Mouse (Mus musculus): ENCODE measurements around the gene Vsig2. TPM values are rescaled to one million over a fixed set of nuclear protein-coding genes. Genes with fewer than 3 reads are reported as not detected.

Gene Vsig2
- total RNA-seq, 2 experiments from 2014 or later, result not detected

DNA sequence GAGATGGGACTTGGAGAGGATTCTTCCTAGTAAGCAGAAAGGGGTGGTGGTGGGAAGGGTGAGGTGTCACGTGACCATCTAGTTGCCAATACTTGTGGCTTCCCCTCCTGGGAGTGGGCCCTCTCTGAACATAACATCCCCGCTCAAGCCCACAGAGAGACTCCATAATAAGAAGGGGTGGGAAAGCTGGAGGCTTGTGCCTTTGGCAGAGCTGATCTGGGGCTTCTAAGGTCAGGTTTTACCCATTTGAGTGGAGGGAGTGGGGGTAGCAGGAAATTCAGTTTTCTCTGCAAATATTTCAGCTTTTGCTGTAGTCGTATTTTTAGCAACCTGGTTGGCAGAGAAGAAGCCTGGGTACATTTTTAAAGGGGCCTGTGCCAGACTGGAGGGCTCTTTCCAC lies 17.3 kb downstream of the Vsig2 start:
- no peak for ATAC-seq (ENCODE audit: poor library complexity, severe bottlenecking)

- no peak for ATAC-seq (ENCODE audit: poor library complexity, severe bottlenecking)
Observed at GRCm38 (mm10) chr9:37560617-37561016, 21.6 kb downstream of the Vsig2 start.

DNA sequence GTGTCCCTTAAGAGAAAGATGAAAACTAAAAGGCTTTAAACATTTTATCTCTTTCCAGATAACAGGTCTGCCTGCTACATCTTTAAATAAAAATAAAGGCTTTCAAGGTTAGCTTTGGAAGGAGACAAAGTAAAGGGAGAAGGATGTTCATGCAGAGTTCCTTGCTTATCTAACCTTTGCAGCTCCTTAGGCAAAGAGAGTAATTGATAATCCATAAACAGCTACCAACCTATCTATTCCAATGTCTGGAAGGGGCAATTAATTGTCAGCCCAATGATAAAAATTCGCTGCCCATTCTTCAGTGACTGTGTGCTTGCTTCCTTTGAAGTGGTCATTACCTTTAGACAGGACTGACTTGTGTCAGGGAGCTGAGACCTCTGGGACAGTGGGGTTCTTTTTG lies 24.8 kb downstream of the Vsig2 start:
- ATAC-seq (ENCODE audit: poor library complexity, severe bottlenecking), result no peak

- no peak for ATAC-seq (ENCODE audit: poor library complexity, severe bottlenecking)
Observed at GRCm38 (mm10) chr9:37567019-37567418, 28.0 kb downstream of the Vsig2 start.

GRCm38 (mm10) chr9:37567454-37567853 lies 28.4 kb downstream of the Vsig2 start:
- ATAC-seq (ENCODE audit: poor library complexity, severe bottlenecking), result no peak

DNA sequence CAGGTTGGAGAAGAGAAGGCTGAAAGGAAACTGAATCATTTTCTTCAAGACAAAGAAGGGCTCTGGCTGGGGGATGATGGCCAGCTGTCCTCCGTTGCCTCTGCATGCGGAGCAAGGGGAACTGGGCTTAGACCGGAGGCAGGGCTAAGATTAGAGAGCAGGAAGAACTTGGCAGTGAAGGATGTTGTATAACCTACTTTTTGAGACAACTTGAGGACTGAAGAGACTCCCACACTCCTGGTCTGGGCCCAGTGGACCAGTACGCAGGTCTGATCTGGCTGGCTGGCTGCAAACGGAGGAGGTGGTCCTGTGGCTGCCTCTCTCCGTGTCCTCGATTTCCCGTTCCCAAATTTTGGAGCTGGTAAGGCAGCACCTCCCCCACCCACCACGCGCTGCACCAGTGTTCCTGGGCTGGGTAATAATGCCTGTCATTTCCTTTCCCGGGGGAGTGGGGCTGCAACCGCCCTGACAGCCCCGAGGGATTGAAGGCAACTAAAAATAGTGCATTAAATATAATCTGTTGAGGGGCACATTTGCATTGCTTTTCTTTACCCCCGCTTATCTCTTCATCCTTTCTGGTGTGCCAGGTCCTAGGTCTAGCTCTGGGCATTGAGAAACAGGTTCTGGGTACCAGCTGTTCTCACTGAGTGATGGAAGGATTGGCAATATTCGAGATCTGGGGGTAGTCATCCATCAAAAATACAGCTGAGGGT lies 29.0 kb downstream of the Vsig2 start:
- ATAC-seq (ENCODE audit: poor library complexity, severe bottlenecking), result no peak

GRCm38 (mm10) chr9:37568605-37569214 lies 29.7 kb downstream of the Vsig2 start:
- ATAC-seq (ENCODE audit: poor library complexity, severe bottlenecking), result no peak

- ATAC-seq (ENCODE audit: poor library complexity, severe bottlenecking), result no peak
Observed at GRCm38 (mm10) chr9:37569231-37569835, 30.3 kb downstream of the Vsig2 start.

GRCm38 (mm10) chr9:37572204-37572876 lies 33.3 kb downstream of the Vsig2 start:
- no peak for ATAC-seq (ENCODE audit: poor library complexity, severe bottlenecking)

DNA sequence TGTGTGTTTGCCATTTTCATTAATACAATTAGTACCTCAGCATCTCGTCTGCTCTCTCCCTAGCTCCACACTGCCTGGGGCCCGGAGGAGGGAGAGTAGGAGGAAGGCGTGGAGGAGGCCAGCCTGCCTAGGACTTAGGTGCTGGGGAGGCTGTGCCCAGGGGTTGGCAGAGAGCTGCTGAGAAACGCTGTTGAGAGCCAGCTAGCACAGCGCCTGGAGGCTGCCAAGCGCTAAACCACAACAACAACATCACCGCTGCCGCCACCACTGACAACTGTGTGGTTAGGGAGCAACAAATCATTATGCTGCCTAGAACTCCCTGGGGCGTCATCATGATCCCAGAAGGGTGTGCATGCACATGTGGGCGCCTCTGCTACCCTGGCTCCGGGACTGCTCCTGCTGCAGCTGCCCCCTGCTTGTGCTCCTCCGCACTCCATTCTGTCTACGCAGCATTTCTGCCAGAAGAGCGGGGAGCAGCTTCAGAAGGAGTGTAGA lies 37.4 kb downstream of the Vsig2 start:
- ATAC-seq (ENCODE audit: poor library complexity, severe bottlenecking), result peak; percentile 54

GRCm38 (mm10) chr9:37583594-37583993 lies 44.5 kb downstream of the Vsig2 start:
- no peak for ATAC-seq (ENCODE audit: poor library complexity, severe bottlenecking)

DNA sequence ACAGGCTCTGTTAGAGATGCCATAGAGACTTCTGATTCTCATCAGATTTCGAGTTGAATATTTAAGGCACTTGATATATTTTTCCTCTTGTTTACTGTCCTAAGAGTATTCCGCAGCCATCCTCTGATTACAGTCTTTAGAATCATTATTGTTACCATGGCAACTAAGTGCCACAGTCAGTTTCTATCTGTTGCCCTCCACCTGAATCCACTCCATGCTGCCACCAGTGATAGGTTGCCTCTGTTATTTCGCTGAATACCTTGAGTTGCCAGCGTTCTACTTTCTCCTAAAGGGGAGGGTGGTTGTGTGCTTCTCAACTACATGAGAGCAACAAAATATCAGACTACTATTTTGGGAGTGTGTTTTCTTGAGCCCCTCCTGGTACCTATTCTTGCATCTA lies 47.7 kb downstream of the Vsig2 start:
- no peak for ATAC-seq (ENCODE audit: poor library complexity, severe bottlenecking)

DNA sequence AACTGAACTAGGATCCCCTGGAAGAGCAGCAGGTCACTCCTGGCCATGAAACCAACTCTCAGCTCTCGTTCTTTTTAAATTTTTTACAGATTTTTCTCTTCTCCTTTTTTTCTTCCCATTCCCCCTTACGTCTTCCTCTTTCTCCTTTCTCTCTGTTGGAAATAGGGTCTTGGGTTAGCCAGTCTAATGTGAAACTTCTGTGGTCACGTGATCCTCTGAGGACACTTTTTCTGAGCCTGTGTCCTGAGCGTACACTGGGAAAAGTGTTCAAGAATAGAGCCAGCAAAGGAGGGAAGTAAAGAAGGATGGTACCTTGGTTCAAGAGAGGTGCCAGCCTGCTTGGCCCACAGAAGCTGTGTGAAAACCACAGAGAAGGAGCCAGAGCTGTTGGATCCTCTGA lies 51.3 kb downstream of the Vsig2 start:
- no peak for ATAC-seq (ENCODE audit: poor library complexity, severe bottlenecking)

- ATAC-seq (ENCODE audit: poor library complexity, severe bottlenecking), result no peak
Observed at GRCm38 (mm10) chr9:37592025-37592424, 53.0 kb downstream of the Vsig2 start.

DNA sequence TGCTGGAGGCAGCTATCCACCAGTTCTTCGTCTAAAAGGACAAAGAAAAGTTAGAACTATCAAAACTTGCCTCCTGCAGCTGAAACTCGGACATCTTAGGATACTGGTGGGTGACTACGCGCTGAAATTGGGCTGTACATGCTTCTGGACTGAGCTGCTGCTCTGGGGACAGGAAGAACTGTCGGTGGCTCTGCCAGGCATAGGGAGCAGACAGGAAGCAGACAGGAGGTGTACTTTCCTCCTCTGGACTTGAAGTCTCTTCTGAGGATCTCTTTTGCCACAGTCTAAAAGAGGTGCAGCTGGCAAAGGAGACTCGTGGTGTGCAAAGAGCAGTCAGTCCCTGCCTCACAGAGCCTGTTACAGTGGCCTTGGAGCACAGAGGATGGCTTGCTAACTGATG lies 53.6 kb downstream of the Vsig2 start:
- ATAC-seq (ENCODE audit: poor library complexity, severe bottlenecking), result no peak

DNA sequence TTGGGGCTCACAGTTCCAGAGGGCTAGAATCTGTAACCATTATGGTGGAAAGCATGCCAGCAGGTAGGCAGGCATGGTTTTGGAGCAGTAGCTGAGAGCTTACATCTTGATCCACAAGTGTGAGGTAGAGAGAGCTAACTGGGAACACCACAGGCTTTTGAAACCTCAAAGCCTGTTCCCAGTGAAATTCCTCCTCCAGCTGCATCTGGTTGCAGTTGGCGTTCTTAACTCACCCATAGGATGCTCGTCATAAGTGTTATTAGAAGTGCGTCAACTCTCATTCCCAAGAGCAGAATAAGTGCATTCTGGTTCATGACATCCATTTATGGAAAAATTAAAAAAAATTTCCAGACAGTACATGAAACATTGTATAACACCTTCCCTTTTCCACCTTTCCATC lies 54.6 kb downstream of the Vsig2 start:
- ATAC-seq (ENCODE audit: poor library complexity, severe bottlenecking), result no peak

Other genes with a start within 250 kb of the Vsig2 start
- gene Ccdc15, start 190.8 kb upstream of the Vsig2 start, total RNA-seq (2015), result 6.0 and 9.2 TPM in 2 replicates
- gene Ccdc15, start 190.8 kb upstream of the Vsig2 start, total RNA-seq (2017), result 6.7 and 8.3 TPM in 2 replicates
- not detected in 2 replicates for gene Hepacam, start 171.9 kb upstream of the Vsig2 start, total RNA-seq (2015)
- not detected in 2 replicates for gene Hepacam, start 171.9 kb upstream of the Vsig2 start, total RNA-seq (2017)
- gene Robo4, start 137.4 kb upstream of the Vsig2 start, total RNA-seq (2015), result not detected in 2 replicates
- not detected in 2 replicates for gene Robo4, start 137.4 kb upstream of the Vsig2 start, total RNA-seq (2017)
- not detected in 2 replicates for gene Robo3, start 106.0 kb upstream of the Vsig2 start, total RNA-seq (2015)
- 0.20 TPM in 1 of 2 replicates, not detected in the other for gene Robo3, start 106.0 kb upstream of the Vsig2 start, total RNA-seq (2017)
- 15.1 and 18.4 TPM in 2 replicates for gene Msantd2, start 49.9 kb upstream of the Vsig2 start, total RNA-seq (2015)
- gene Msantd2, start 49.9 kb upstream of the Vsig2 start, total RNA-seq (2017), result 24.4 and 26.4 TPM in 2 replicates
- gene Esam, start 11.2 kb upstream of the Vsig2 start, total RNA-seq (2015), result 0.27 and 0.36 TPM in 2 replicates
- not detected in 2 replicates for gene Esam, start 11.2 kb upstream of the Vsig2 start, total RNA-seq (2017)
- gene Nrgn, start 13.6 kb downstream of the Vsig2 start, total RNA-seq (2015), result 0.25 and 1.4 TPM in 2 replicates
- not detected in 2 replicates for gene Nrgn, start 13.6 kb downstream of the Vsig2 start, total RNA-seq (2017)
- gene Siae, start 16.4 kb downstream of the Vsig2 start, total RNA-seq (2015), result 10.2 and 10.9 TPM in 2 replicates
- gene Siae, start 16.4 kb downstream of the Vsig2 start, total RNA-seq (2017), result 9.1 and 9.8 TPM in 2 replicates
- 2.3 and 2.7 TPM in 2 replicates for gene Spa17, start 74.5 kb downstream of the Vsig2 start, total RNA-seq (2015)
- 3.6 TPM in 1 of 2 replicates, not detected in the other for gene Spa17, start 74.5 kb downstream of the Vsig2 start, total RNA-seq (2017)
- gene Tbrg1, start 118.1 kb downstream of the Vsig2 start, total RNA-seq (2015), result 10.7 and 14.9 TPM in 2 replicates
- 12.8 and 18.6 TPM in 2 replicates for gene Tbrg1, start 118.1 kb downstream of the Vsig2 start, total RNA-seq (2017)
- not detected in 2 replicates for gene Panx3, start 130.0 kb downstream of the Vsig2 start, total RNA-seq (2015)
- gene Panx3, start 130.0 kb downstream of the Vsig2 start, total RNA-seq (2017), result not detected in 2 replicates
- not detected in 2 replicates for gene Olfr160, start 177.0 kb downstream of the Vsig2 start, total RNA-seq (2015)
- gene Olfr160, start 177.0 kb downstream of the Vsig2 start, total RNA-seq (2017), result not detected in 2 replicates
- not detected in 2 replicates for gene Olfr874, start 205.9 kb downstream of the Vsig2 start, total RNA-seq (2015)
- not detected in 2 replicates for gene Olfr874, start 205.9 kb downstream of the Vsig2 start, total RNA-seq (2017)
- gene Olfr875, start 232.6 kb downstream of the Vsig2 start, total RNA-seq (2015), result not detected in 2 replicates
- gene Olfr875, start 232.6 kb downstream of the Vsig2 start, total RNA-seq (2017), result not detected in 2 replicates